Mouse (Mus musculus) testis, postnatal 14 days (tissue): Measurements from ENCODE around the gene Arsa.

Source experiments
- DNase-seq: peaks from one replicate; pipeline ENCODE4 v3.0.0; 2021; ENCODE audit warnings: low spot score

Gene Arsa

GRCm38 (mm10) chr15:89477091-89477491 lies at the start of gene Arsa:
Gene Arsa (minus strand): TSS chr15:89477425.
- no peak for DNase-seq

GRCm38 (mm10) chr15:89526776-89527325 lies 49.6 kb upstream of the Arsa start:
- no peak for DNase-seq

GRCm38 (mm10) chr15:89525896-89526295 lies 48.7 kb upstream of the Arsa start:
- DNase-seq: no peak

GRCm38 (mm10) chr15:89525464-89525863 lies 48.2 kb upstream of the Arsa start:
- no peak for DNase-seq

- DNase-seq: no peak
Observed at GRCm38 (mm10) chr15:89524611-89525415, 47.6 kb upstream of the Arsa start.

GRCm38 (mm10) chr15:89524001-89524571 lies 46.9 kb upstream of the Arsa start:
- no peak for DNase-seq

GRCm38 (mm10) chr15:89523283-89523832 lies 46.1 kb upstream of the Arsa start:
- DNase-seq: no peak

GRCm38 (mm10) chr15:89522566-89523282 lies 45.5 kb upstream of the Arsa start:
- DNase-seq: no peak

GRCm38 (mm10) chr15:89521951-89522350 lies 44.7 kb upstream of the Arsa start:
- DNase-seq: no peak

- DNase-seq: no peak
Observed at GRCm38 (mm10) chr15:89512679-89513078, 35.5 kb upstream of the Arsa start.

GRCm38 (mm10) chr15:89507751-89508150 lies 30.5 kb upstream of the Arsa start:
- no peak for DNase-seq

GRCm38 (mm10) chr15:89504838-89505237 lies 27.6 kb upstream of the Arsa start:
- no peak for DNase-seq

- DNase-seq: no peak
Observed at GRCm38 (mm10) chr15:89501321-89501720, 24.1 kb upstream of the Arsa start.

GRCm38 (mm10) chr15:89500221-89500791 lies 23.1 kb upstream of the Arsa start:
- no peak for DNase-seq

- no peak for DNase-seq
Observed at GRCm38 (mm10) chr15:89499784-89500220, 22.6 kb upstream of the Arsa start.

GRCm38 (mm10) chr15:89498961-89499688 lies 21.9 kb upstream of the Arsa start, which contains the start of gene Shank3:
Gene Shank3 (plus strand): TSS chr15:89499623.
- DNase-seq: no peak

GRCm38 (mm10) chr15:89498049-89498960 lies 21.1 kb upstream of the Arsa start:
- no peak for DNase-seq

GRCm38 (mm10) chr15:89497391-89498048 lies 20.3 kb upstream of the Arsa start:
- DNase-seq: no peak

- DNase-seq: no peak
Observed at GRCm38 (mm10) chr15:89496841-89497240, 19.6 kb upstream of the Arsa start.

- DNase-seq: no peak
Observed at GRCm38 (mm10) chr15:89496131-89496530, 18.9 kb upstream of the Arsa start.
